In the genomic region with DNA sequence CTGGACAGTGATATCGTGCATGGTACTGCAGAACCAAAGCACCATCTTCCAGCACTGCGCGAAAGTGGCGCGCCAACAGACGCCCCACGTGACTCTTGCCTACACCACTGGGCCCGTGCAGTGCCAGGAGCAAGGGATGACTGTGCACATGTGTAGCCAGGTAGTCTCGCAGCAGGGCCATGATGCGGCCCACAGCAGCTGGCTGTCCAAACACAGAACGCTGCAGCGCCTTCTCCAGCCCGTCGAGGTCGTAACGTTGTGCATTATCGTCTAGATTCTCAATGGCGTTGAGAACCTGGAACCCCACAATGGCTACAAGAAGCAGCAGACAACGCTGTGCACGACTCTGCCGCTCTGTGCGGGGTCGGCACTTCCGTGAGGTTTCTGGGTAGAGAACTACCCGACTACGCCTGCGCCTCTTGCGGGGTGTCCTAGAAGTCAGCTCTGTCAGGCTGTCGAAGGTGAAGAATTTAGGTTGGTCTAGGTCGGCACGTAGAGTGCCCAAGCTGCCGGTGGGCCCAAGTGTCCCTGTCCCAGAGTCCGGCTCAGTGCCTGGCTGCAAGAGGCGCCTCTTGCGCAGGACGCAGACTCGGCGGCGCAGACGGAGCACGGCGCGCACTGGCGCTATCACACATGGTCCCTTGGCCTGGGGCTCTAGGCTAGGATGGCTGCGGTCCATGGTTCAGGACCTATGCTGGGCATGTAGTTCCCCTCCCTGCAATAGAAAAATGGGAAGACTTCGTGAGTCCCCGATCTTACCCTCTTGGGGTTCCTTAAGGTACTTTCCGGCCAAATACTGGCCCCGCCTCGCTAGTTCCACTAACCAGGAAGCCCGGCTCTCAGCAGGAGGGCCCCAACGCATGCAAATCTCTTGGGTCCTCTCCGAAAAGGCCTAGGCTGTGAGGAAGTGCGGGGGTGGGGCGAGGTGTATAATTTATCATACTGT, we compare ENCODE assay signal across 8 mouse cellular contexts. TPM values are rescaled to one million over a fixed set of nuclear protein-coding genes. Genes with fewer than 3 reads are reported as not detected.
DNase-seq lines count a peak whose midpoint lies in the region; ATAC-seq and TF ChIP-seq lines count a peak whose summit lies in the region.

No protein-coding gene starts in this region.

- no peaks in the 10 kb centered on the region for H3K9me3 ChIP-seq in heart, embryonic 15.5 days (replicated peaks)
- H3K9me3 ChIP-seq in stomach, postnatal 0 days (ENCODE audit: control insufficient read depth, low read length) = no peaks in the 10 kb centered on the region

- peaks cover 14% of the 10 kb centered on the region for H3K36me3 ChIP-seq in heart, embryonic 15.5 days
- H3K36me3 ChIP-seq in macrophage (ENCODE audit: inconsistent target) = peaks cover 11% of the 10 kb centered on the region; the same call in 1 of the 2 replicates
- H3K36me3 ChIP-seq in stomach, postnatal 0 days (ENCODE audit: control insufficient read depth, insufficient read depth, low read length) = peaks cover 8% of the 10 kb centered on the region; the same call in 1 of the 2 replicates

- peaks cover 14% of the 10 kb centered on the region for H3K4me1 ChIP-seq in bone marrow, adult 2 months (ENCODE audit: control insufficient read depth, insufficient read depth, low read length)
- H3K4me1 ChIP-seq in heart, embryonic 15.5 days (replicated peaks) = peaks cover 45% of the 10 kb centered on the region
- peaks cover 4% of the 10 kb centered on the region; the same call in 1 of the 2 replicates for H3K4me1 ChIP-seq in stomach, postnatal 0 days (replicated peaks; ENCODE audit: control insufficient read depth, insufficient read depth)

- H3K79me2 ChIP-seq in macrophage (ENCODE audit: inconsistent target) = peaks cover 31% of the 10 kb centered on the region

- no peak for ATAC-seq in heart, embryonic 15.5 days (replicated peaks; ENCODE audit: insufficient number of reproducible peaks, insufficient read depth, low FRiP score, low read depth)
- peak; percentile 27 for ATAC-seq in stomach, postnatal 0 days (ENCODE audit: low FRiP score, low TSS enrichment)

- peak overlapping the region; percentile 58 for H3K4me2 ChIP-seq in heart, embryonic 15.5 days
- peak overlapping the region; percentile 62 for H3K4me2 ChIP-seq in stomach, postnatal 0 days (replicated peaks; ENCODE audit: low read depth)

- TF ChIP-seq POLR2A in bone marrow, adult 2 months (IDR thresholded peaks at IDR 0.05; ENCODE audit: borderline replicate concordance, control insufficient read depth, low read depth, low read length) = peak; percentile 67; the same call in 1 of the 2 replicates

- TF ChIP-seq EP300 in stomach, postnatal 0 days (optimal IDR thresholded peaks at IDR 0.05) = no peak

- H3K9ac ChIP-seq in heart, embryonic 15.5 days = peak overlapping the region; percentile 37
- peak overlapping the region; percentile 65 for H3K9ac ChIP-seq in stomach, postnatal 0 days (ENCODE audit: low read length)

- 2% methylated on average over 55 of the region's 55 CpGs for WGBS in bone marrow, adult 2 months
- 15% methylated on average over 55 of the region's 55 CpGs for WGBS in heart, embryonic 15.5 days
- WGBS in macrophage (ENCODE audit: missing documents) = under 1% methylated on average over 55 of the region's 55 CpGs
- WGBS in stomach, postnatal 0 days = 19% methylated on average over 55 of the region's 55 CpGs

- TF ChIP-seq CTCF in bone marrow, adult 2 months (IDR thresholded peaks at IDR 0.05; ENCODE audit: control insufficient read depth, insufficient read depth, low read length) = no peak
- TF ChIP-seq CTCF in stomach, postnatal 0 days (IDR thresholded peaks at IDR 0.05; ENCODE audit: low read depth) = no peak

- H3K27ac ChIP-seq in bone marrow, adult 2 months (ENCODE audit: control insufficient read depth, insufficient read depth, low read depth, low read length, poor library complexity) = peak overlapping the region; percentile 93
- H3K27ac ChIP-seq in heart, embryonic 15.5 days = peak overlapping the region; percentile 82
- peak overlapping the region; percentile 98 for H3K27ac ChIP-seq in macrophage
- peak overlapping the region; percentile 93 for H3K27ac ChIP-seq in stomach, postnatal 0 days (replicated peaks)

- peak overlapping the region; percentile 86 for H3K4me3 ChIP-seq in bone marrow, adult 2 months (replicated peaks; ENCODE audit: control insufficient read depth, low read depth, low read length)
- H3K4me3 ChIP-seq in heart, embryonic 15.5 days = peak overlapping the region; percentile 47
- H3K4me3 ChIP-seq in macrophage (ENCODE audit: inconsistent target) = peak overlapping the region; percentile 87
- H3K4me3 ChIP-seq in stomach, postnatal 0 days (ENCODE audit: low read depth, low read length) = peak overlapping the region; percentile 42

- DNase-seq in adrenal gland, adult (ENCODE audit: inconsistent age in 2 of 2, low spot score in 1 of 2) = peak; percentile 78 to 93
- no peak for DNase-seq in adrenal gland, postnatal 4 days (ENCODE audit: low spot score in 2 of 2)
- peak; percentile 85 for DNase-seq in kidney, postnatal 10 days
- DNase-seq in stomach, postnatal 0 days (ENCODE audit: low spot score) = peak; percentile 81
- DNase-seq in MN1 (ENCODE audit: low spot score) = no peak

- peaks cover 21% of the 10 kb centered on the region for H3K27me3 ChIP-seq in heart, embryonic 15.5 days
- H3K27me3 ChIP-seq in stomach, postnatal 0 days (ENCODE audit: control insufficient read depth, insufficient read depth, low read length) = no peaks in the 10 kb centered on the region

RNA-seq across cellular contexts. Expression of a gene that starts 1.2 kb away (rescaled TPM):
- 10 to 100 TPM; 23.1 to 24.3 TPM for total RNA-seq in adrenal gland, postnatal 4 days (2021)
- polyA plus RNA-seq in bone marrow, adult 2 months (2011; ENCODE audit: insufficient read depth, insufficient read length, low replicate concordance, missing spikeins) = 3.9 and 8.9 TPM in 2 replicates
- polyA plus RNA-seq in heart, embryonic 15.5 days (2015; fragmentation: Nextera tagmentation; extraction: Ambion mirVana) = 5.8 and 10.3 TPM in 2 replicates
- total RNA-seq in macrophage (2018; cell fraction: chromatin; rRNA removed) = 10 to 100 TPM in 16 of 26 experiments, 1 to 10 TPM in 10; 1.8 to 43.9 (median 17.2) TPM
- total RNA-seq in macrophage (2018; cell fraction: cytosol; rRNA removed) = 100 to 1,000 TPM in 4 of 26 experiments, 10 to 100 TPM in 22; 13.3 to 115 (median 67.4) TPM
- total RNA-seq in macrophage (2018; cell fraction: nucleus; rRNA removed) = 100 to 1,000 TPM in 6 of 26 experiments, 10 to 100 TPM in 19, 1 to 10 TPM in 1; 8.8 to 166 (median 68.0) TPM
- polyA plus RNA-seq in macrophage (2018) = 56.5 to 71.1 TPM (median 57.4 TPM) in 3 replicates
- polyA plus RNA-seq in stomach, postnatal 0 days (2015; fragmentation: Nextera tagmentation; extraction: Ambion mirVana) = 13.1 and 13.7 TPM in 2 replicates

RNA-seq across cellular contexts. Expression of a gene that starts 14.9 kb away (rescaled TPM):
- total RNA-seq in adrenal gland, postnatal 4 days (2021) = 10 to 100 TPM; 10.2 to 18.4 TPM
- 1.7 and 2.6 TPM in 2 replicates for polyA plus RNA-seq in bone marrow, adult 2 months (2011; ENCODE audit: insufficient read depth, insufficient read length, low replicate concordance, missing spikeins)
- polyA plus RNA-seq in heart, embryonic 15.5 days (2015; fragmentation: Nextera tagmentation; extraction: Ambion mirVana) = 17.3 and 19.0 TPM in 2 replicates
- not detected for total RNA-seq in macrophage (2018; cell fraction: chromatin; rRNA removed)
- total RNA-seq in macrophage (2018; cell fraction: cytosol; rRNA removed) = under 1 TPM in 2 of 26 experiments, not detected in 24; 0.03 to 0.04 TPM
- not detected for total RNA-seq in macrophage (2018; cell fraction: nucleus; rRNA removed)
- polyA plus RNA-seq in macrophage (2018) = not detected in 3 replicates
- 25.3 and 25.6 TPM in 2 replicates for polyA plus RNA-seq in stomach, postnatal 0 days (2015; fragmentation: Nextera tagmentation; extraction: Ambion mirVana)

RNA-seq across cellular contexts. Expression of a gene that starts 15.8 kb away (rescaled TPM):
- 10 to 100 TPM; 64.8 to 65.8 TPM for total RNA-seq in adrenal gland, postnatal 4 days (2021)
- polyA plus RNA-seq in bone marrow, adult 2 months (2011; ENCODE audit: insufficient read depth, insufficient read length, low replicate concordance, missing spikeins) = 26.7 and 38.0 TPM in 2 replicates
- 62.7 and 79.5 TPM in 2 replicates for polyA plus RNA-seq in heart, embryonic 15.5 days (2015; fragmentation: Nextera tagmentation; extraction: Ambion mirVana)
- 10 to 100 TPM; 15.8 to 77.2 (median 39.9) TPM for total RNA-seq in macrophage (2018; cell fraction: chromatin; rRNA removed)
- total RNA-seq in macrophage (2018; cell fraction: cytosol; rRNA removed) = 10 to 100 TPM; 15.7 to 36.9 (median 29.0) TPM
- 10 to 100 TPM; 16.3 to 54.1 (median 32.3) TPM for total RNA-seq in macrophage (2018; cell fraction: nucleus; rRNA removed)
- polyA plus RNA-seq in macrophage (2018) = 18.9 to 30.4 TPM (median 29.5 TPM) in 3 replicates
- polyA plus RNA-seq in stomach, postnatal 0 days (2015; fragmentation: Nextera tagmentation; extraction: Ambion mirVana) = 58.6 and 59.1 TPM in 2 replicates

RNA-seq across cellular contexts. Expression of a gene that starts 19.0 kb away (rescaled TPM):
- total RNA-seq in adrenal gland, postnatal 4 days (2021) = not detected
- not detected in 2 replicates for polyA plus RNA-seq in bone marrow, adult 2 months (2011; ENCODE audit: insufficient read depth, insufficient read length, low replicate concordance, missing spikeins)
- not detected in 2 replicates for polyA plus RNA-seq in heart, embryonic 15.5 days (2015; fragmentation: Nextera tagmentation; extraction: Ambion mirVana)
- total RNA-seq in macrophage (2018; cell fraction: chromatin; rRNA removed) = not detected
- total RNA-seq in macrophage (2018; cell fraction: cytosol; rRNA removed) = not detected
- total RNA-seq in macrophage (2018; cell fraction: nucleus; rRNA removed) = under 1 TPM in 2 of 26 experiments, not detected in 24; 0.30 to 0.89 TPM
- not detected in 3 replicates for polyA plus RNA-seq in macrophage (2018)
- polyA plus RNA-seq in stomach, postnatal 0 days (2015; fragmentation: Nextera tagmentation; extraction: Ambion mirVana) = not detected in 2 replicates

RNA-seq across cellular contexts. Expression of a gene that starts 23.1 kb away (rescaled TPM):
- under 1 TPM; 0.45 to 0.68 TPM for total RNA-seq in adrenal gland, postnatal 4 days (2021)
- not detected in 2 replicates for polyA plus RNA-seq in bone marrow, adult 2 months (2011; ENCODE audit: insufficient read depth, insufficient read length, low replicate concordance, missing spikeins)
- polyA plus RNA-seq in heart, embryonic 15.5 days (2015; fragmentation: Nextera tagmentation; extraction: Ambion mirVana) = 0.57 and 0.65 TPM in 2 replicates
- not detected for total RNA-seq in macrophage (2018; cell fraction: chromatin; rRNA removed)
- total RNA-seq in macrophage (2018; cell fraction: cytosol; rRNA removed) = not detected
- not detected for total RNA-seq in macrophage (2018; cell fraction: nucleus; rRNA removed)
- not detected in 3 replicates for polyA plus RNA-seq in macrophage (2018)
- 0.92 TPM in 1 of 2 replicates, not detected in the other for polyA plus RNA-seq in stomach, postnatal 0 days (2015; fragmentation: Nextera tagmentation; extraction: Ambion mirVana)

Comparison
In these comparisons a context has a peak if more than half of its experiments do, and no peak if none do; other contexts are left out.
1. DNase-seq: peak in adrenal gland, adult (2 of 2), kidney, postnatal 10 days (single experiment) and stomach, postnatal 0 days (single experiment); none in adrenal gland, postnatal 4 days (0 of 2) and MN1 (single experiment).
2. Peak in every context shown above with its lines, with median percentiles within 50 percentile points of each other: H3K27ac ChIP-seq and H3K4me3 ChIP-seq.